Mouse (Mus musculus): Measurements from ENCODE around the gene Snrpd3.

Snrpd3 gene

GRCm38 (mm10) chr10:75534934-75535333 lies 17.6 kb downstream of the Snrpd3 start:
- DNase-seq (ENCODE audit: low spot score in 2 of 2): no peak

GRCm38 (mm10) chr10:75535423-75535822 lies 18.1 kb downstream of the Snrpd3 start:
- no peak for DNase-seq (ENCODE audit: low spot score in 2 of 2)

GRCm38 (mm10) chr10:75536123-75536522 lies 18.8 kb downstream of the Snrpd3 start:
- no peak for DNase-seq (ENCODE audit: low spot score in 2 of 2)

GRCm38 (mm10) chr10:75547901-75548300 lies 30.6 kb downstream of the Snrpd3 start:
- DNase-seq (ENCODE audit: low spot score in 2 of 2): no peak

- DNase-seq (ENCODE audit: low spot score in 2 of 2): no peak
Observed at GRCm38 (mm10) chr10:75548486-75548885, 31.1 kb downstream of the Snrpd3 start.

GRCm38 (mm10) chr10:75549886-75550285 lies 32.5 kb downstream of the Snrpd3 start:
- DNase-seq (ENCODE audit: low spot score in 2 of 2): no peak

GRCm38 (mm10) chr10:75551175-75551574 lies 33.8 kb downstream of the Snrpd3 start:
- DNase-seq (ENCODE audit: low spot score in 2 of 2): no peak

GRCm38 (mm10) chr10:75552106-75552505 lies 34.8 kb downstream of the Snrpd3 start:
- no peak for DNase-seq (ENCODE audit: low spot score in 2 of 2)

- no peak for DNase-seq (ENCODE audit: low spot score in 2 of 2)
Observed at GRCm38 (mm10) chr10:75552701-75553450, 35.5 kb downstream of the Snrpd3 start.

GRCm38 (mm10) chr10:75554090-75554489 lies 36.7 kb downstream of the Snrpd3 start:
- DNase-seq (ENCODE audit: low spot score in 2 of 2): no peak

- no peak for DNase-seq (ENCODE audit: low spot score in 2 of 2)
Observed at GRCm38 (mm10) chr10:75555557-75555956, 38.2 kb downstream of the Snrpd3 start.

GRCm38 (mm10) chr10:75556026-75556425 lies 38.7 kb downstream of the Snrpd3 start:
- no peak for DNase-seq (ENCODE audit: low spot score in 2 of 2)

- DNase-seq (ENCODE audit: low spot score in 2 of 2): no peak
Observed at GRCm38 (mm10) chr10:75558515-75558914, 41.2 kb downstream of the Snrpd3 start.

GRCm38 (mm10) chr10:75559041-75559675 lies 41.8 kb downstream of the Snrpd3 start:
- DNase-seq (ENCODE audit: low spot score in 2 of 2): no peak

GRCm38 (mm10) chr10:75559676-75560548 lies 42.6 kb downstream of the Snrpd3 start, which contains the start of gene Lrrc75b:
Gene Lrrc75b (minus strand): TSS chr10:75560330.
- peak in 1 of 2 experiments; percentile 24 for DNase-seq (ENCODE audit: low spot score in 2 of 2)

GRCm38 (mm10) chr10:75560549-75560899 lies 43.2 kb downstream of the Snrpd3 start:
- no peak for DNase-seq (ENCODE audit: low spot score in 2 of 2)

GRCm38 (mm10) chr10:75561071-75561654 lies 43.8 kb downstream of the Snrpd3 start, which contains the start of gene Ggt1:
Gene Ggt1 (plus strand): TSS chr10:75561604.
- no peak for DNase-seq (ENCODE audit: low spot score in 2 of 2)

GRCm38 (mm10) chr10:75562596-75562995 lies 45.2 kb downstream of the Snrpd3 start:
- DNase-seq (ENCODE audit: low spot score in 2 of 2): no peak

- no peak for DNase-seq (ENCODE audit: low spot score in 2 of 2)
Observed at GRCm38 (mm10) chr10:75564687-75565265, 47.4 kb downstream of the Snrpd3 start.

- no peak for DNase-seq (ENCODE audit: low spot score in 2 of 2)
Observed at GRCm38 (mm10) chr10:75565436-75565835, 48.1 kb downstream of the Snrpd3 start.

GRCm38 (mm10) chr10:75565906-75566305 lies 48.6 kb downstream of the Snrpd3 start:
- no peak for DNase-seq (ENCODE audit: low spot score in 2 of 2)

All from urinary bladder, postnatal 36 days (tissue).